Mouse (Mus musculus) liver, embryonic 13.5 days (tissue): Measurements from ENCODE around the gene Kif22. TPM values are rescaled to one million over a fixed set of nuclear protein-coding genes. Genes with fewer than 3 reads are reported as not detected.

Source experiments
- ATAC-seq: fragments of 200-750 bp; cut with Nextera tagmentation; 2 replicates; pipeline ENCODE4 v1.8.0; 2017; ENCODE audit warnings: low read depth, mild to moderate bottlenecking, moderate number of reproducible peaks, moderate library complexity
- DNase-seq: peaks from one replicate; pipeline ENCODE4 v3.0.0; 2022
- H3K27ac ChIP-seq: fragments of 300-500 bp; sonication (generic); 2 replicates; pipeline ENCODE4 v1.5.1; 2015; ENCODE audit warnings: moderate library complexity, mild to moderate bottlenecking, inconsistent platforms
- H3K27me3 ChIP-seq: fragments of 300-500 bp; sonication (generic); 2 replicates; pipeline ENCODE4 v1.6.1; 2015; ENCODE audit warnings: mild to moderate bottlenecking, inconsistent platforms
- H3K36me3 ChIP-seq: fragments of 300-500 bp; sonication (generic); 2 replicates; pipeline ENCODE4 v1.6.1; 2015; ENCODE audit warnings: mild to moderate bottlenecking, inconsistent platforms
- H3K4me1 ChIP-seq: fragments of 300-500 bp; sonication (generic); replicated peaks from 2 replicates; pipeline ENCODE4 v1.6.1; 2015; ENCODE audit warnings: inconsistent platforms
- H3K4me2 ChIP-seq: fragments of 300-500 bp; sonication (generic); 2 replicates; pipeline ENCODE4 v1.6.1; 2015; ENCODE audit warnings: inconsistent platforms, mild to moderate bottlenecking, moderate library complexity
- H3K4me3 ChIP-seq: fragments of 300-500 bp; sonication (generic); replicated peaks from 2 replicates; pipeline ENCODE4 v1.5.1; 2015; ENCODE audit warnings: mild to moderate bottlenecking, inconsistent platforms
- H3K9ac ChIP-seq: fragments of 300-500 bp; sonication (generic); 2 replicates; pipeline ENCODE4 v1.6.1; 2015; ENCODE audit warnings: mild to moderate bottlenecking, inconsistent platforms
- H3K9me3 ChIP-seq: fragments of 300-500 bp; sonication (generic); replicated peaks from 2 replicates; pipeline ENCODE4 v1.6.1; 2016; ENCODE audit warnings: inconsistent platforms
- WGBS: fragments of 180-500 bp; shearing (Covaris S2); methylation state at CpG from one replicate; pipeline ENCODE4 v1.1.7; 2015; ENCODE audit not compliant: insufficient replicate concordance; 5-methylcytosine and 5-hydroxymethylcytosine counted together
- polyA plus RNA-seq: library from polyadenylated mRNA; unstranded; fragments of >200 nt; fragmentation: Nextera tagmentation; extraction: Ambion mirVana; gene quantifications from 2 replicates; pipeline ENCODE4 v1.2.1, GENCODE M21; 2015

Gene Kif22
- polyA plus RNA-seq, 1 experiment from 2014 or later = 109 TPM

DNA sequence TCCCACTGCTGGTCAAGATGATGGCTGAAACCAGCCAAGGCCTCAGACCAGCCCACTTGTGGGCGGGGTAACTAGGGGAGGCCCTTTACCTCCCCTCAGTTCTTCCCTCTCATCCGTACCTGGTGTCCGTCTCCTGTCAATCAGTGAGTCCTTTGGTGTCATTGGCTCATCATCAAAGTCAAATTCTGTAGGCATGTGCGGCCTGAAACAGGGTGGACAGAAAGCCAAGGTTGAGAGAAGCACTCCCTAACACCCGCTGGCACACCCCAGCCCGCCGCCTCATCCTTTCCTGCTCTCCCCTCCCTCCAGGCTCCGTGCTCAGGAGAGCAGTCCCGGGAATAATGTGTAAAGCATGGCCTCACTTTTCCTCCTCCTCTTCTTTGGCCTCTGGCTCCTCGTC is 26.2 kb downstream of the Kif22 start:
- Histone ChIP-seq H3K9me3 (no peaks in the 10 kb centered on the region), H3K27me3 (no peaks in the 10 kb centered on the region), H3K4me1 (peaks cover 82% of the 10 kb centered on the region), H3K36me3 (peaks cover 24% of the 10 kb centered on the region), H3K4me2 (peak overlapping the region; percentile 95), H3K27ac (peak overlapping the region; percentile 93), H3K9ac (peak overlapping the region; percentile 94), H3K4me3 (peak overlapping the region; percentile 86)
- ATAC-seq (peak; percentile 52), DNase-seq (peak; percentile 66)
- 3% methylated on average over 10 of the region's 10 CpGs for WGBS

DNA sequence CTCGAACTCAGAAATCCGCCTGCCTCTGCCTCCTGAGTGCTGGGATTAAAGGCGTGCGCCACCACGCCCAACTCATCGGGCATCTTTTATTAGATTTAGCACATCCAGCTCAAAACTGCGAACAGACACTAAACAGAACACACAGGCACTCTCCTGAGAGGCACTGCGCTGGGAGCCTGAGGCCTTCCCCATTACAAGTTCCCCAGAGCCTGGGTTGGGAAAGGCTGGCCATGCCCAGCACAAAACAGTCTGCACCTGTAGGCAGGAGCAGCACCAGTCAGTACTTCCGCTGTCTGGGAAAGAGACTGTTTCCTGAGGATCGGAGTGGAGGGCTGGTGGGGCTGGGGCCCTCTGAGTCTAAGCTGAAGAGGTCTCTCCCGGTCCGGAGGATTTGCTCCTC is 27.3 kb downstream of the Kif22 start:
- peak overlapping the region; percentile 86; the same call in 1 of the 2 replicates for H3K4me3 ChIP-seq
- DNase-seq (no peak), ATAC-seq (no peak)
- H3K9ac ChIP-seq = peak overlapping the region; percentile 94
- H3K27me3 ChIP-seq = no peaks in the 10 kb centered on the region
- H3K4me2 ChIP-seq = peak overlapping the region; percentile 95
- 86% methylated on average over 12 of the region's 12 CpGs for WGBS
- peaks cover 81% of the 10 kb centered on the region for H3K4me1 ChIP-seq
- H3K27ac ChIP-seq = peak overlapping the region; percentile 93
- peaks cover 24% of the 10 kb centered on the region for H3K36me3 ChIP-seq
- H3K9me3 ChIP-seq = no peaks in the 10 kb centered on the region

DNA sequence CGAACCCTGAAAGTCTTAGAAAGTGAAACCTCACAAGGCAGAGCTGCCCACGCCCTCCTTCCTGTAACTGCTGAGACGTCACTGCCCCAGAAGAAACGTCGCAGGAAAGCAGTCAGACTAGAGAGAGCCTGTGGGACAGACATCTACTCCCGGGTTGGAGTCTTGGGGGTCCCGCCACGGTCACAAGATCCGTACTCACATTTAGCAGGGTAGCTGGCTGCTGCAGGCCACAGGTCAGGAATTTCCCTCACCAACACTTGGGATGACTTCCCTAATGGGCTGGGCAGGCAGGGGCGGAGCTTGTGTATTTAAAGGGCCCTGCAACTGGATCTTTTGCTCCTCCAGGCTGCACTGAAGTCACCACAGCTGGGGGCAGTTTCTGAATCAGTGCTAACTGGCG is 28.0 kb downstream of the Kif22 start, which contains the start of gene Mvp:
Mvp (minus strand) TSS at position 302 of the 400 bp plus-strand sequence.
- Histone ChIP-seq H3K4me1 (peaks cover 85% of the 10 kb centered on the region), H3K9ac (peak within 1 kb of the TSS; percentile 94), H3K27ac (peak within 1 kb of the TSS; percentile 93), H3K4me3 (peak within 1 kb of the TSS; percentile 86), H3K27me3 (no peaks in the 10 kb centered on the region), H3K9me3 (no peaks in the 10 kb centered on the region), H3K36me3 (peaks cover 24% of the 10 kb centered on the region), H3K4me2 (peak within 1 kb of the TSS; percentile 95)
- 24% methylated on average over 11 of the region's 11 CpGs for WGBS
- ATAC-seq = no peak
- DNase-seq = peak; percentile 48

DNA sequence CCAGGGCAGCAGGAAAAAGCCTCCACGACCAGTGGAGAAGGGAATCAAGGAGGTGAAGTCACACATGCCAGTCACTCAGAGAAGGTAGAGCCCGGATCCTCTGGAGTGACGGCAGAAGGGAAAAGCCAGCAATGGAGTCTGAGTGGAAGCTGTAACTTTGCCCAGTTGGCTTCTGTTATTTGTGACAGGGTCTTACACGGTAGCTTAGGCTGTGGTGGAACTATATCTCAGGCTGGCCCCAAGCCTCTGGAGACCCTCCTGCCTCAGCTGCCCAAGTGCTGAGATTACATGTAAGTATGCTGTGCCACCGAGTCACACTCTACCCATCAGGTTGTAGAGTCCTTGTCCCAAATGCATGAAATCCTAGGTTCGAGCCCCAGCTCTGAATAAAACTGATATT is 28.9 kb downstream of the Kif22 start:
- Histone ChIP-seq H3K27ac (no peak overlapping the region), H3K27me3 (no peaks in the 10 kb centered on the region), H3K36me3 (peaks cover 24% of the 10 kb centered on the region), H3K9me3 (no peaks in the 10 kb centered on the region), H3K9ac (peak overlapping the region; percentile 73; the same call in 1 of the 2 replicates), H3K4me2 (peak overlapping the region; percentile 95), H3K4me3 (peak overlapping the region; percentile 86; the same call in 1 of the 2 replicates), H3K4me1 (peaks cover 86% of the 10 kb centered on the region)
- ATAC-seq (no peak), DNase-seq (no peak)
- 81% methylated on average over 6 of the region's 6 CpGs for WGBS

DNA sequence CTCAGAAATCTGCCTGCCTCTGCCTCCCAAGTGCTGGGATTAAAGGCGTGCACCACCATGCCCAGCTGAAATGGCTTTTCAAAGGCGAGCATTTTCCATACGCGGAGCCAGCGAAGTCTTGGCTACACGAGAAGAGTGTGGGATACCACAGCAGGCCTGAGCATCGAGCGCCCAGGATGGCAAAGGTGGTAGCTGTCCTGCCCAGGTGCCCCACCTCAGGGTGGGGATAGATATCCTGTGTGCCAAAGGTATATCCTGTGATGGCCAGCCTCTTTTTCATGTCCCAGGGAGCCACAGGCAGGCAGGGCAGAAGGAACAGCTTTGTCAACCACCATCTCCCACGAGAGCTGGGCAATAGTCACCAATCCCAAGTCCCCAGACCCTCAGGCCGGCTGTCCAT is 29.4 kb downstream of the Kif22 start:
- Histone ChIP-seq H3K27me3 (no peaks in the 10 kb centered on the region), H3K36me3 (peaks cover 24% of the 10 kb centered on the region), H3K4me1 (peaks cover 86% of the 10 kb centered on the region), H3K9ac (no peak overlapping the region), H3K4me3 (no peak overlapping the region), H3K4me2 (no peak overlapping the region), H3K27ac (no peak overlapping the region), H3K9me3 (no peaks in the 10 kb centered on the region)
- WGBS = 89% methylated on average over 10 of the region's 10 CpGs
- no peak for DNase-seq
- ATAC-seq = no peak

DNA sequence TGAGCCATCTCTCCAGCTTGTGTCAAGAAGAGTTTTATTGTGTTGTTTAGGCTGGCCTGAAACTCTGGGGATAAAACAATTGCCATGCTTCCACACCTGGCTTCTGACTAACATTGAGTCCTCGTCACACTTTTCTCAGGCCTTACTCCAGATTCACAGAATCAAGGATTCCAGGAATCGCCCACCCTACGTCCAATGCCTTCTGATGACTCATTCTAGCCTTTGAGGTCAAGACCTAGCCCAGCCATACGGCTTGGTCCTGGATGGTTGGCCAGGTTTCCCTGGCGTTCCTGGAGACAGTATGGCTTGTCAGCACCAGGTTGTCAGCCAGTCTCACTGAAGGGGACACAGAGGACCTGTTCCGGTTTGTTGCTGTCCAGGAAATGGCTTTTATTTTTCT is 29.9 kb downstream of the Kif22 start:
- ATAC-seq (no peak), DNase-seq (no peak)
- 72% methylated on average over 6 of the region's 6 CpGs for WGBS

DNA sequence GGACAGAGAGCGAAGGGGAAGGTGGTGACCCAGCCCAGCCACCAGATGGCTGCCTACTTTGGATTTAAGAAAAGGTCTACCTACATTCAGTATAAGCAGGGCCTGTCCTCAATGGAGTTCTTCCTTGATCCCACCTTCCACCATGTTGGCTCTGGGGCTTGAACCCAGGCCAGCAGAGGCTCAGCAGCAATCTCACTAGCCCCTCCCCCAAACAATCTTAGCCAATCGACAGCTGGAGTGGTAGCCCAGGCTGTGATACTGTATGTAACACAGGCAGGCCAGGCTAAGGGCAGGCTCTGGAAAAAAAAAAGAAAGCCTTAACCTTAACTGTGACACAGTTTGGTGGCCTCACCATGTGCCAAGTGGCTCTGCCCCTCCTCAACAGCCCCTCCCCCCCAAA is 30.6 kb downstream of the Kif22 start:
- Histone ChIP-seq H3K4me1 (peaks cover 88% of the 10 kb centered on the region), H3K4me2 (no peak overlapping the region), H3K36me3 (peaks cover 24% of the 10 kb centered on the region), H3K27ac (peak overlapping the region; percentile 38), H3K4me3 (no peak overlapping the region), H3K27me3 (no peaks in the 10 kb centered on the region), H3K9me3 (no peaks in the 10 kb centered on the region), H3K9ac (0 out of 2 replicates have a peak overlapping the region, but pooled peaks have one; percentile 5)
- 72% methylated on average over 2 of the region's 2 CpGs for WGBS
- DNase-seq (no peak), ATAC-seq (no peak)

More for the DNA sequence above, 29.9 kb downstream of the Kif22 start:
- no peak overlapping the region for H3K9ac ChIP-seq
- H3K4me3 ChIP-seq = no peak overlapping the region
- H3K36me3 ChIP-seq = peaks cover 24% of the 10 kb centered on the region
- H3K4me1 ChIP-seq = peaks cover 86% of the 10 kb centered on the region
- no peak overlapping the region for H3K4me2 ChIP-seq
- no peaks in the 10 kb centered on the region for H3K9me3 ChIP-seq
- H3K27ac ChIP-seq = 0 out of 2 replicates have a peak overlapping the region, but pooled peaks have one; percentile 32
- no peaks in the 10 kb centered on the region for H3K27me3 ChIP-seq

DNA sequence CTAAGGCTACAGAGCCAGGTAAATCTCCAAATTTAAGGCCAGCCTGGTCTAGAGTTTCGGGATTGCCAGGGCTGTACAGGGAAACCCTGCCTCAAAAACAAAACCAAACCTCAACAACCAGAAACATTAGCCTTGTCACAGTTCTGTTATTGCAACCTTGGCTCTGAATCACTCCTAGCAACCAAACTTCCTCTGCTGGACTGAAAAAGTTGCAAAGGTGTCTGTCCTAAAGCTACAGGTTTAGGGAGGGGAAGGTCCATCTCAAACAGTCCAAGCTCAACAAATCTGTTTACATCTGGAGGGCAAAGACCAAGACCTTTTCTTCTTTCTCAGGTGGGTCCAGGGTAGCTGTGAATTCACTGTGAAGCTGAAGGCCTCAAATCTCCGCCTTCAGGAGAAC is 31.2 kb downstream of the Kif22 start:
- no peak overlapping the region for H3K4me2 ChIP-seq
- WGBS = 88% methylated on average over 2 of the region's 2 CpGs
- peaks cover 24% of the 10 kb centered on the region for H3K36me3 ChIP-seq
- DNase-seq (no peak), ATAC-seq (no peak)
- peaks cover 86% of the 10 kb centered on the region for H3K4me1 ChIP-seq
- H3K27me3 ChIP-seq = no peaks in the 10 kb centered on the region
- no peaks in the 10 kb centered on the region for H3K9me3 ChIP-seq
- no peak overlapping the region for H3K9ac ChIP-seq
- peak overlapping the region; percentile 9; the same call in 1 of the 2 replicates for H3K27ac ChIP-seq
- H3K4me3 ChIP-seq = no peak overlapping the region

DNA sequence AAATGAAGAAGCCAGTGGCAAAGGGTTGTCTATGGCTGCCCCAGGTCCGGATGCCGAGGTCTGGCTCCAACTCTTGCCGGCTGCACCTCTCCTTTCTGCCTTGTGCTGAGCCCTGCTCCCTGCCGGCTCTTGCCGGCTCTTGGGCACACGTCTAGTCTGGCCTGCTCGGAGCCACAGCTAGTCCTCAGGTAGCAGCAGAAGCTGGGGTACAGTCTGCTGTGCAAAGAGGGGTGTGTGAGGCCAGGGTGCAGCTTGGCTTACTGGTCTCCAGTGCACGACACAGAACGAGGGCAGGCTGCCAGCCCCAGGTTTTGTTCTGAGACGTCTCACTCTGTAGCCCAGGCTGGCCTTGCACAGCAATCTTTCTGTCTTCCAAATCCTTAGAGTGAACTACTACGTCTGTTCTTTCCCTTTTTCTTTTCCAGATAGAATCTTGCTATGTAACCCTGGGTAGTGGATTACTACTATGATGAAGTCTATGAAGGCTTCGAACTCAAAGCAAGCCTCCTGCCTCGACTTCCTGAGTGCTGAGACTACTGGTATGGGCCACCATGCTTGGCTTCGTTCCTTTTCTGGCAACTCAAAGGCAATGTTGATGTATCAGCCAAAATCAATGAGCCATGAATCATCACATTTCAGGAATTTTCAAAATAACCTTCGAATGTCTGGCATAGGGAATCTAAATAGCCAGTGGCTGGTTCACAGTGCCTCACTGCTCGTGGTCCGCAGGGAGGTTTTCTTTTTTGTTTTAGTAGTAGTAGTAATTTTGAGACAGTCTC is 32.8 kb downstream of the Kif22 start:
- Histone ChIP-seq H3K4me3 (no peak overlapping the region), H3K4me2 (peak overlapping the region; percentile 56; the same call in 1 of the 2 replicates), H3K27ac (peak overlapping the region; percentile 93), H3K9me3 (no peaks in the 10 kb centered on the region), H3K9ac (peak overlapping the region; percentile 64), H3K36me3 (peaks cover 12% of the 10 kb centered on the region), H3K4me1 (peaks cover 75% of the 10 kb centered on the region), H3K27me3 (no peaks in the 10 kb centered on the region)
- 79% methylated on average over 17 of the region's 17 CpGs for WGBS
- no peak for ATAC-seq
- no peak for DNase-seq

DNA sequence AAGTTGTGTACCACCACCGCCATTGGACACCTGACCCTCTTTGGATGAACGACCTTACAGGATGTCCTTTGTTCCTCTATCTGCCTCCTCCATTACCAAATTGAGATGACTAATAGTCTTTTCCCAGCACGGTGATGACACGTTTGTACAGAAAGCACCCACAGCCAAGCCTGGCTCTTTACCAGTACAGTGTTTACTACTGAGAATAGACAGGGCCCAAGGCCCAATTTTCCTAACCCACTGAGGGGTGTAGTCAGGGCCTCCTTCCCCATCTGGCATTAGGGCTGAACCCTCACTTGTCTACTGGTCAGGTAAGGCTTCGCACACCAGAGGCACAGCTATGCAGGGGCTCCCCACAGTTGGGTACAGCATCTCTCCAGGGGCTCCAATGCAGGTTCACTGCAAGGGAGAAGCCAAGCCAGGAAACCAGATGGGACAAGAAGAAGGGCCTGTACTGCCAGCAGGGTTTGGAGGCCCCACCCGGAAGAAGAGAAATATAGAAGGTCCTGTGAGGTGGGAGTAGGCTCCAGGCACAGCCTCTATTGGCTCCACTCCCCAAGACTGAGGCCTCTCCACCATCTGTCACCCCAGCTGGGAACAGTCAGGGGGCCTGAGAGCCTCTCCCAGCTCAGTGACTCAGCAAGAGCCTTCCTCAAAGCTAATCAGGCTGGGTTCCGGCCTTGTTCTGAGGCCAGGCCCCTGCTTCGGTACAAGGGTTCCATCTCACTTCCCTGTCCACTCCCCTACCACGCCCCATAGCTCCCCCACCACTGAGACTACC is 33.8 kb downstream of the Kif22 start:
- Histone ChIP-seq H3K27me3 (no peaks in the 10 kb centered on the region), H3K36me3 (peaks cover 10% of the 10 kb centered on the region), H3K9me3 (no peaks in the 10 kb centered on the region), H3K27ac (peak overlapping the region; percentile 93), H3K4me3 (peak overlapping the region; percentile 12; the same call in 1 of the 2 replicates), H3K4me1 (peaks cover 65% of the 10 kb centered on the region), H3K4me2 (peak overlapping the region; percentile 56), H3K9ac (peak overlapping the region; percentile 64)
- WGBS = 32% methylated on average over 9 of the region's 9 CpGs
- ATAC-seq (peak; percentile 96), DNase-seq (peak; percentile 79)

DNA sequence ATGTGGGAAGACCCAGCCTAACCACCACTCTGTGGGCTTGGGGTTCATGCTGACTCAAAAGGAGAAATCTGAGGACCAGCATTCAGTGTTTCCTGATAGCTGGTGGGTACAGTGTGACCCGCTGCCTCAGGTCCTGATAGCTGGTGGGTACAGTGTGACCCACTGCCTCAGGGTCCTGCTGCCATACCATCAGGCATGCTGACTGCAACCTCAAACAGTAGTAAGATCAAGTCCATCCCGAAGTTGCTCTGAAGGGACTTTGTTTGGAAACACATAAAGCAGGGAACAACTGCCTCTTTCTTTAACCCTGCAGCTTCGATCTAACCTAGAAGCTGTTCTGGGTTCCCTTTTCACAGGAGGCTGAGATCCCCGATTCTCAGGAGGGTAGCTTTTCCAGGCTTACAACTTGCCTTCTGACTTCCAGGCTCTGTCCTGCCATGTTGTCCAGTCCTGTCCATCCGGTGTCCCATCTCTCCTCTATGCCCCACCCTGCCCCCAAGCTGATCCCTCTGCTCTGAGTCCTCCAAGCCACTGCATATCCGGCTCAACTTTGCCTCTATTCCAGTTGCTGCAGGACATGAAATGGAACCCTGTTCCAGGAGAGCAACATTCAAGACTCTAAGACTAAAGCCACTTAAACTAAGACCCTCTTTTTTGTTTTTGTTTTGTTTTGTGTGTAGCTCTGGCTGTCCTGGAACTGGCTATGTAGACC is 34.8 kb downstream of the Kif22 start:
- peaks cover 56% of the 10 kb centered on the region for H3K4me1 ChIP-seq
- H3K27ac ChIP-seq = peak overlapping the region; percentile 93
- no peak for DNase-seq
- no peak overlapping the region for H3K4me2 ChIP-seq
- no peaks in the 10 kb centered on the region for H3K27me3 ChIP-seq
- no peak overlapping the region for H3K4me3 ChIP-seq
- H3K36me3 ChIP-seq = 0 out of 2 replicates have a peak, but pooled peaks cover under 1% of the 10 kb centered on the region
- WGBS = 79% methylated on average over 6 of the region's 6 CpGs
- no peaks in the 10 kb centered on the region for H3K9me3 ChIP-seq
- ATAC-seq = no peak
- H3K9ac ChIP-seq = no peak overlapping the region
